Mouse (Mus musculus) limb, embryonic 13.5 days (tissue): ENCODE measurements around the gene Wdr54. TPM values are rescaled to one million over a fixed set of nuclear protein-coding genes. Genes with fewer than 3 reads are reported as not detected.

Experiments used
- ATAC-seq: fragments of 200-750 bp; cut with Nextera tagmentation; 2 replicates; pipeline ENCODE4 v1.8.0; 2017; ENCODE audit warnings: low read depth, moderate number of reproducible peaks, moderate TSS enrichment; ENCODE audit not compliant: low FRiP score
- H3K27ac ChIP-seq: fragments of 300-500 bp; sonication (generic); 2 replicates; pipeline ENCODE4 v1.5.1; 2015; ENCODE audit warnings: inconsistent platforms, mild to moderate bottlenecking, moderate library complexity
- H3K27me3 ChIP-seq: fragments of 300-500 bp; sonication (generic); 2 replicates; pipeline ENCODE4 v1.6.1; 2015; ENCODE audit warnings: mild to moderate bottlenecking, inconsistent platforms
- H3K36me3 ChIP-seq: fragments of 300-500 bp; sonication (generic); 2 replicates; pipeline ENCODE4 v1.6.1; 2015; ENCODE audit warnings: inconsistent platforms, mild to moderate bottlenecking, moderate library complexity
- H3K4me1 ChIP-seq: fragments of 300-500 bp; sonication (generic); 2 replicates; pipeline ENCODE4 v1.6.1; 2015; ENCODE audit warnings: inconsistent platforms
- H3K4me2 ChIP-seq: fragments of 300-500 bp; sonication (generic); replicated peaks from 2 replicates; pipeline ENCODE4 v1.6.1; 2015; ENCODE audit warnings: inconsistent platforms, mild to moderate bottlenecking, moderate library complexity
- H3K4me3 ChIP-seq: fragments of 300-500 bp; sonication (generic); 2 replicates; pipeline ENCODE4 v1.5.1; 2015; ENCODE audit warnings: moderate library complexity, mild to moderate bottlenecking, inconsistent platforms
- H3K9ac ChIP-seq: fragments of 300-500 bp; sonication (generic); 2 replicates; pipeline ENCODE4 v1.6.1; 2015; ENCODE audit warnings: mild to moderate bottlenecking, inconsistent platforms
- H3K9me3 ChIP-seq: fragments of 300-500 bp; sonication (generic); 2 replicates; pipeline ENCODE4 v1.6.1; 2016; ENCODE audit warnings: inconsistent platforms
- WGBS: fragments of 180-500 bp; shearing (Covaris S2); methylation state at CpG from one replicate; pipeline ENCODE4 v1.1.7; 2015; 5-methylcytosine and 5-hydroxymethylcytosine counted together
- polyA plus RNA-seq: library from polyadenylated mRNA; unstranded; fragments of >200 nt; fragmentation: Nextera tagmentation; extraction: Ambion mirVana; gene quantifications from 2 replicates; pipeline ENCODE4 v1.2.1, GENCODE M21; 2015

The Wdr54 gene
- polyA plus RNA-seq, result 6.9 and 7.4 TPM in 2 replicates

DNA sequence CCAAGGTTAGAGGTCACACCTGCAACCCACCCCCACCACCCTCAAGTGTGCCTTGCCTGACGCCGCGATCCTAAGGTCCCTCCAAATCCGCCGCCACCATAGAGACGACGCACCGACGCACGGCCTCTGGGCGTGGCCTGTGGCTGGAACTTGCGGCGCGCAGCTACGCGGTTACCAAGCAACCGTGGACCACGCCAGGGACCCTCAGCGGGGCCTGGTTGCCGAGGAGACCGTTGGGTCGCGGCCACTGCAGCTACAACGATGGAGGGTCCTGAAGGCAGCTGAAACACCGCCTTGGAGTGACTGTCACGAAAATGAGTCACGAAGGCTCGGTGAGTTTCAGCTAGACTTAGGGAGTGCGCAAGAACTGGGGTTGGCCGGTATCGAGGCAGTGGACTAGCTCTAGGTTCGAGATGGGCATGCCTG, at the start of gene Wdr54, which contains the start of gene 1700003E16Rik:
Wdr54 (minus strand) TSS at position 139 of the 426 bp plus-strand sequence.
1700003E16Rik (plus strand) TSS at position 146 of the 426 bp plus-strand sequence.
- WGBS, result 2% methylated on average over 32 of the region's 32 CpGs
- Histone ChIP-seq H3K27me3 (peaks cover 16% of the 10 kb centered on the region), H3K27ac (no peak within 1 kb of the TSS), H3K4me1 (peaks cover 14% of the 10 kb centered on the region), H3K4me3 (peak within 1 kb of the TSS; percentile 52), H3K9me3 (no peaks in the 10 kb centered on the region), H3K36me3 (peaks cover 23% of the 10 kb centered on the region), H3K4me2 (peak within 1 kb of the TSS; percentile 87), H3K9ac (peak within 1 kb of the TSS; percentile 66)
- peak; percentile 89 for ATAC-seq

DNA sequence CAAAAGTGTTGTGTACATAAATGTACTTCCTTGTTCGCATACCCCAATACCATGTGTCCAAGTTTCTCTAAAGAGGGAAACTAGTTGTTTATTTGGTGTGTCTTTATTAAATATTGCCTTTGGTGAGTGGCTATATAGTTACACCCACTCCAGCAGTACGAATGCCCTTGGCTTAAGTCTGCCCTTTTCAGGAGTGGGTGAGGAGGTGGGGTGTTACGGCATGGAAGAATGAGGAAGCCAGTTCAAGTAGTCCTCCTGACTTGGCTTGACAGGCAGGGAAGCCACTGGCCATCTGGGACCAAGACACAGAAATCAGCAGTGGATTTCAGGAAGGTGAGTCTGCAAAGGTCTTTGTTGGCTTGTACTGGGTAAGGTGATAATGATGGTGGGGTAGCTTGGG, 49.7 kb upstream of the Wdr54 start:
- no peaks in the 10 kb centered on the region for H3K9me3 ChIP-seq
- H3K36me3 ChIP-seq, result peaks cover 4% of the 10 kb centered on the region
- H3K9ac ChIP-seq, result no peak overlapping the region
- 89% methylated on average over 3 of the region's 3 CpGs for WGBS
- H3K4me2 ChIP-seq, result no peak overlapping the region
- H3K4me3 ChIP-seq, result no peak overlapping the region
- H3K27me3 ChIP-seq, result no peaks in the 10 kb centered on the region
- ATAC-seq, result no peak
- no peak overlapping the region for H3K27ac ChIP-seq
- H3K4me1 ChIP-seq, result peaks cover 7% of the 10 kb centered on the region

DNA sequence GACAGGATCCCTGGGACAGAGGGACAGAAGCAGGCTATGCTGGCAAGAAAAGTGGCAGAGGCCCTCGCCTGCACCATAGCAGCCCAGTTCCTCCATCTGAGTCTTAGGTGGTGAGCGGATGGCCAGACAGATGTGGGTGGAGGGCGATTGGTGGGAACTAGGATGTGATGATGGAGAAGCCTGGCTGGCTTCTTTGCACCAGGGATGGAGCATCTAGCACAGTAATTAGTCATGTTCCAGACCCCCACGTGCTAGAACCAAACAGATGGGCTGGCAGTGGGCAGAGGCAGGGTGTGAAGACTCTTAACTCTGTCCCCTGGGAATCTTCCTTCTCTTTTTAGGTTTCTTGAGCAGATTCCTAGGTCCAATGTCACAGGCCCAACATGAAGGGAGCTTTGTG, 47.1 kb upstream of the Wdr54 start:
- Histone ChIP-seq H3K9me3 (no peaks in the 10 kb centered on the region), H3K27ac (no peak overlapping the region), H3K4me2 (no peak overlapping the region), H3K4me1 (no peaks in the 10 kb centered on the region), H3K27me3 (no peaks in the 10 kb centered on the region), H3K9ac (no peak overlapping the region), H3K36me3 (peaks cover 28% of the 10 kb centered on the region), H3K4me3 (no peak overlapping the region)
- ATAC-seq, result no peak
- WGBS, result 74% methylated on average over 4 of the region's 4 CpGs

DNA sequence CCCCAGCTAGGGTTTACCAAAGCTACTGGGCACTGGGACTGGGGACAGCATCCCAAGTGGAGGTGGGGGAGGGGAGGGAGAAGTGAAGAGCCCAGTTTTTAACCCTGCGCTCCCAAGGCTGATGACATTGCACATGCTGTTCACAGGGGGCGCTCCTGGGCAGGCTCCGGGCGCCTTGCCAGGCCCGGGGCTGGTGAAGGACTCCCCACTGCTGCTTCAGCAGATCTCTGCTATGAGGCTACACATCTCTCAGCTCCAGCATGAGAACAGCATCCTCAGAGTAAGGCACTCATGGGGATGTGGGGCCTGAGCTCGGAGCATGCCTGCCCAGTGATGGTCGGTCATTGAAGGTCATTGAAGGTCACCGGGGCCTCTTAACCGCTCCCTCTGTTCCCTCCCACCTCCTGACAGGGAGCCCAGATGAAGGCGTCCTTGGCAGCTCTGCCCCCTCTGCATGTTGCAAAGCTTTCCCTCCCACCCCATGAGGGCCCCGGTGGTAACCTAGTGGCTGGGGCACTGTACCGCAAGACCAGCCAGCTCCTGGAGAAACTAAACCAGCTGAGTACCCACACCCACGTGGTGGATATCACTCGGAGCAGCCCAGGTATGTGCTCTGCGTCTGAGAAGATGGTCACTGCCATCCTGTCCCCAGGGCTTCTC, 41.3 kb upstream of the Wdr54 start:
- no peak overlapping the region for H3K4me2 ChIP-seq
- H3K4me3 ChIP-seq, result no peak overlapping the region
- no peaks in the 10 kb centered on the region for H3K4me1 ChIP-seq
- no peaks in the 10 kb centered on the region for H3K9me3 ChIP-seq
- H3K27me3 ChIP-seq, result no peaks in the 10 kb centered on the region
- ATAC-seq, result no peak
- H3K27ac ChIP-seq, result no peak overlapping the region
- H3K36me3 ChIP-seq, result peaks cover 86% of the 10 kb centered on the region
- 46% methylated on average over 15 of the region's 15 CpGs for WGBS
- H3K9ac ChIP-seq, result no peak overlapping the region

DNA sequence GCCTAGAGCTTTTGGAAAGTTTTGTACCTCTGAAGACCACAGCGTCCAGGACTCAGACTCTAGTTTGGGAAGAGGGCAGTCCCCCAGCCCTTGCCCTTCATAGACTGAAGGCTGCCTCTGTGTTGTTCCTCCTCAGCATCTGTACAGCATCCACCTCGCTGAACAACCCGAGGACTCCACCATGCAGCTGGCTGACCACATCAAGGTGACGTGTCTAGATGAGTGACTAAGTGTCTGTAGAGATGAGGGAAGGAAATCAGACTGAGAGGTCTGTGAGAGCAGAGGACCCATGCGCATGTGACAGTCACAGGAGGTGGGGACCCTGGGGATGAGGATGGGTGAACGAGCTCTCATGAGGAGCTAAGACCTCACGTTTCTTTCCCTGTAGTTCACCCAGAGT, 37.4 kb upstream of the Wdr54 start:
- no peak for ATAC-seq
- Histone ChIP-seq H3K27ac (no peak overlapping the region), H3K4me3 (no peak overlapping the region), H3K9ac (no peak overlapping the region), H3K36me3 (peaks cover 100% of the 10 kb centered on the region), H3K4me2 (no peak overlapping the region), H3K9me3 (no peaks in the 10 kb centered on the region), H3K27me3 (no peaks in the 10 kb centered on the region), H3K4me1 (no peaks in the 10 kb centered on the region)
- WGBS, result 90% methylated on average over 7 of the region's 7 CpGs

DNA sequence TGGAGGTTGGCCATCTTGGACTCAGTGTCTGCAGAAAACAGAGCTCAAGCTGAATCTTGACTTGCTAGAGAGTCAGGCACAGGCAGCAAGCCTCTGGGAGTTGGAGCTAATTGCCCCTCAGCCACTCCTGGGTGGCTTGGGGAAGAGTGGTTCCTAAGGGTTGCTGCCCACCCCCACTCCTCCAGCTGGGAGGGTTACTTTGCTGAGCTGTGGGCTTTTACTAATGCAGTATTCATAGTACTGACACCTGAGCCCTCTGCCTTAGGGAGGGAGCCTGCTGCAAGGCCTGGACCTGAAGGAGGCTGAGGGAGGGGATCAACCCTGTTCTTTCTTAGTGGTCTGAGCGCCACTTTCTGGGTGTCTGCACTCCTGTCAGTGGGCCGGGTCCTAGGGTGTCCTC, 30.7 kb upstream of the Wdr54 start:
- no peak for ATAC-seq
- WGBS, result 60% methylated on average over 2 of the region's 2 CpGs
- Histone ChIP-seq H3K36me3 (peaks cover 78% of the 10 kb centered on the region), H3K27ac (peak overlapping the region; percentile 6; the same call in 1 of the 2 replicates), H3K9me3 (no peaks in the 10 kb centered on the region), H3K4me2 (0 out of 2 replicates have a peak overlapping the region, but pooled peaks have one; percentile 3), H3K4me1 (peaks cover 25% of the 10 kb centered on the region), H3K27me3 (no peaks in the 10 kb centered on the region), H3K4me3 (no peak overlapping the region), H3K9ac (peak overlapping the region; percentile 62; the same call in 1 of the 2 replicates)

DNA sequence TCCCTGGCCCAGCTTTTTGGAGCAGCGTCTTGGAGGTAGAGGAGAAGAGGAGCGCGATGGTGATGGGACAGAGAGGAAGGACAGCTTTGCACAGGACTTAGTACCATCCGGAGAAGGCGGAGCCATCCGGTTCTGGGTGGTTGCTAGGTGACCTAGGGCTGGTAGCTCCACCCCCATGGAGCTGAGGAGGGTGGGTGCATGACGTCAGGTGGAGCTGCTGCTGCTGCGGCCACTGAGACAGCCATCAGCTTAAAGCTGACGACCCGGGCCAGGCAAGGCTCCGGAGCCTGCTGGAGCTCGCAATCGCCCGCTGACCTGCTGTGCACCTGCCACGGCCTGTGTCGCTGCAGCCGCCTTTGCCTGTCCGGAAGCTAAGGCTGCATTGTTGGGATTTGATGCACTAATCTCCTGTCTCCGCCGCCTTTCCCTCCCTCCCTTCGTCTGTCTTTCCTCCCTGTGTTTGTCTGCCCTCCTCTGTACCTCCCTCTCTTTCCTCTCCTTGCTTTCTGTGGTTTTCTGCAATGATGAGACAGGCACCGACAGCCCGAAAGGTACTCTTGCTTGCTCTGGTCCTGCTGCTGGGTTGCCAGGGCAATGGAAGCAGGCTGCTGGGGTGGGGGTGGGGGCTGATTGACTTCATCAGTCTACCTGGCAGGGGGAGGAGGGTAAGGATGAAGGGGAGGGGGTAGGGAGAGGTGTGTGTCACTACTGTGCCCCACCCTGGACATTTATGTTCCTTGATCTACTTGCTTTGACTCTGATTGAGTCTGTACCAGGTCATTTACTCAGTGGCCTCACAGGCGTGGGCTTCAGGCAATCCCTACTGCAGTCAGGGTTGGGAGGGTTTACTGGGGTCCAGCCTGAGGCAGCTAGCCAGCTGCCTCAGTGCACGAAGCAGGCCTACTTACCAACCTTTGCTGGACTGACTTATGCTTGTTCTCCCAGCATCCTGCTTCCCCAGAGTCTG, 30.0 kb upstream of the Wdr54 start:
- Histone ChIP-seq H3K4me2 (peak overlapping the region; percentile 62), H3K27ac (no peak overlapping the region; the same call in 1 of the 2 replicates), H3K4me1 (peaks cover 25% of the 10 kb centered on the region), H3K36me3 (peaks cover 70% of the 10 kb centered on the region), H3K4me3 (peak overlapping the region; percentile 32), H3K27me3 (no peaks in the 10 kb centered on the region), H3K9me3 (no peaks in the 10 kb centered on the region), H3K9ac (peak overlapping the region; percentile 62)
- peak; percentile 78; the same call in 1 of the 2 replicates for ATAC-seq
- 7% methylated on average over 25 of the region's 25 CpGs for WGBS

DNA sequence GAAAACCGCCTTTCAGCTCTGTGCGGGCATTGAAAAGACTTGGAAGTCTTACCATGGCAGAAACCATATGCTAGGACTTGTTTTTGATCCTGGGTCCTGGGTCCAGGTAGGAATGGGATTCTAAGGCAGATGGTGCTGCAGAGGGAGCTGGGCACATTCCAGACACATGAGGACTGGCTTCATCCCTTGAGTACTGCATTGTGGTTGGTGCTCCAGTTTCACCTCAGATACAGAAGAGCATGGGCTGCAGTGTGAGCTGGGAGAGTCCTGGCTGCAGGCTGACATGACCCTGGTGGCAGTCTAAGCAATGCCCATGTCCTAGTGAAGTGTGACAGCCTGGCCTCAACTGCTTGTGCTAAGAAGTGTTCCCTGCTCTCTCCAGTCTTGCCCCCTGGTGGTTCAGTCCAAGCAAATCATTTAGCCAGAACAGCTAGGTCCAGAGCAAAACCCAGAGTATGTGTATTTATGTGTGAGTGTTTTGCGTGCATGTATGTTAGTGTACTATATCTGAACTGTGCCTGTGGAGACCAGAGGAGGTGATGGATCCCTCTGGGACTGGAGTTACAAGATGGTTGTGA, 28.8 kb upstream of the Wdr54 start:
- ATAC-seq, result no peak
- peaks cover 58% of the 10 kb centered on the region for H3K36me3 ChIP-seq
- no peak overlapping the region for H3K27ac ChIP-seq
- H3K4me2 ChIP-seq, result no peak overlapping the region
- 86% methylated on average over 3 of the region's 3 CpGs for WGBS
- no peak overlapping the region for H3K9ac ChIP-seq
- no peaks in the 10 kb centered on the region for H3K27me3 ChIP-seq
- H3K4me1 ChIP-seq, result peaks cover 28% of the 10 kb centered on the region
- H3K9me3 ChIP-seq, result no peaks in the 10 kb centered on the region
- H3K4me3 ChIP-seq, result no peak overlapping the region

DNA sequence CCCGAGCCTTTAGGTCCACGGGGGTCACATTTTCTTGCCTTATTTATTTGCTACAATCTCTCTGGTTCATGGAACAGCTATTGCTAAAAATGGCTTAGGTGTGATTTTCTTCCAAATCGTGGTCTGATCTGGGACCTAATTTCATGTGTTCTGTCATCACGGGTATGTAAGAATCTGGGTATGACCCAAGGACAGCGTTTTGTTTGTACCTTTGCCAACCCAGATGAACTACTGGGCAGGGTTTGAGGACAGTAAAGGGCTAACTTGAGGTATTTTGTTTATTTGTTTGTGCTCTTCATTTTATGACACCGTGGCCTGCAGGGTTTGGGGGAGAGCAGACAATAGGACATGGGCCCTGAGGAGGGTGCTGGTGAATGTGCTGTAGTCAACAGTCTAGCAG, 24.4 kb upstream of the Wdr54 start:
- Histone ChIP-seq H3K9ac (no peak overlapping the region), H3K27me3 (no peaks in the 10 kb centered on the region), H3K27ac (no peak overlapping the region), H3K9me3 (no peaks in the 10 kb centered on the region), H3K4me1 (peaks cover 18% of the 10 kb centered on the region), H3K4me2 (no peak overlapping the region), H3K36me3 (peaks cover 41% of the 10 kb centered on the region), H3K4me3 (no peak overlapping the region)
- ATAC-seq, result no peak
- 68% methylated on average over 6 of the region's 6 CpGs for WGBS

DNA sequence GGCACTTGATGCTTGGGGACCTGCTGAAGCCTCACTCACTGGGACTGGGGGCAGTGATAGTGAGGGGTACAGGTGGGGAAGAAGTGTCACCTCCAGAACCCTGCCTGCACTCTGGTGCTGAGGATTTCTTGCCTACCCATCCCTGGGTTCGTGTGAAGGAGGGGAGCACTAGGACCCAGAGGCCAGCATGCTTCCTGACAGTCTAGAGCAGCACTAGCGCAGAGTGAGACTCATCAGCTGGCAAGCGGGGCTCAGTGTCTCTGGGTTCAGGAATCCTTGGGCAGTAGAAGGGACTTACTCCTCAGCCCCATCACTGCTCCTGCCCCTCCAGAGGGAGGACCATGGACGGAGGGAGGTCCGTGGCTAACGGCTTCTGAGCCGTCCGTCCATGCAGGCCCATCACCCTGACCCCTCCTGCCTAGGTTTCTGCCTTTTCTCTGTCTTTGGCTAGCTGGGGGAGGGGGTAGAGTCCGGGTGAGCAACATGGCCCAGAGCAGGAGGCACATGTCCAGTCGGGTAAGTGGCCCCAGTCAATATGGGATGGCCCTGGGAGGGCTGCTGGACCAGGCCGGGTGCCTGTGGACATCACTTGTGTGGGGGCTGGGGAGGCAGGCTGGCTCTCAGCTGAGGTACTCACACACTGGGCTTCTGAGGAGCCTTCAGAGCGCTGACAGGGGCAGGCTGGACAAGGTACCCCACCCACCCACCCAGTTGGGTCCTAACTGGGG, 23.4 kb upstream of the Wdr54 start:
- H3K27ac ChIP-seq, result no peak overlapping the region
- H3K4me2 ChIP-seq, result peak overlapping the region; percentile 67
- H3K9ac ChIP-seq, result peak overlapping the region; percentile 68
- peaks cover 14% of the 10 kb centered on the region for H3K4me1 ChIP-seq
- ATAC-seq, result peak; percentile 34; the same call in 1 of the 2 replicates
- H3K4me3 ChIP-seq, result peak overlapping the region; percentile 36
- H3K36me3 ChIP-seq, result peaks cover 37% of the 10 kb centered on the region
- no peaks in the 10 kb centered on the region for H3K27me3 ChIP-seq
- H3K9me3 ChIP-seq, result no peaks in the 10 kb centered on the region
- 24% methylated on average over 12 of the region's 12 CpGs for WGBS

DNA sequence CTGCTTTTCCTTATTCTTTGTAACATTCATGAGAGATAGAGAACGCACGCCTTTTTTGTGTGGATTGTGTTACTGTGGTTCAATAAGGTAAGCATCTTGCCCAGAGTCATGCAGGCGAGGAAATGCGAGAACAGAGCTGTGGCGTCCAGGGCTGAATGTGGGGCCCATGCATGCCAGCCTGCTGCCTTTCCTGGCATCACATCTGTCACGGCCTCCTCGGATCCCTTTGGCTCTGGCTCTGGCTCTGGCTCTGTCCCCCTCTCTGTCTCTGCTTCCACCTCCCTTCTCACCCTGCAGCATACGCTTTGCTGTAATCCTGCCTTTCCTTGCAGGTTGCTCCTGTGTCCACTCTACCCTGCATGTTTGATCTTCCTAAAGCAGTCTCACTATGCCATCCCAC, 19.8 kb upstream of the Wdr54 start:
- H3K27me3 ChIP-seq, result no peaks in the 10 kb centered on the region
- peaks cover 14% of the 10 kb centered on the region for H3K4me1 ChIP-seq
- no peak overlapping the region for H3K4me3 ChIP-seq
- H3K9ac ChIP-seq, result no peak overlapping the region
- 83% methylated on average over 8 of the region's 8 CpGs for WGBS
- H3K36me3 ChIP-seq, result peaks cover 12% of the 10 kb centered on the region
- no peak overlapping the region for H3K27ac ChIP-seq
- no peak overlapping the region for H3K4me2 ChIP-seq
- no peaks in the 10 kb centered on the region for H3K9me3 ChIP-seq
- no peak for ATAC-seq
